Mouse (Mus musculus) layer of hippocampus, postnatal 25 days (tissue): ENCODE measurements at regions not wholly inside any gene's neighbourhood (a gene's known extent, or its start where the extent isn't known, plus 50 kb on each side); places are given as distances from the start of the nearest gene placed in this dataset.
A peak's percentile ranks its signal among the peaks of the same experiment; 100 is the strongest.

ENCODE experiments used
- DNase-seq, 2 experiments: peaks; one replicate each; pipeline ENCODE4 v3.0.0; 2022; ENCODE audit warnings: mixed read lengths in 2 of 2, low spot score in 1 of 2; ENCODE audit errors: extremely low spot score in 1 of 2

GRCm38 (mm10) chr17:52448701-52449100, 153.8 kb upstream of the Kcnh8 start:
- no peak for DNase-seq

- DNase-seq: no peak
Measured at GRCm38 (mm10) chr17:52459303-52459996, 143.1 kb upstream of the Kcnh8 start.

GRCm38 (mm10) chr17:52459997-52460387, 142.5 kb upstream of the Kcnh8 start:
- no peak for DNase-seq

- no peak for DNase-seq
Measured at GRCm38 (mm10) chr17:52461264-52461663, 141.2 kb upstream of the Kcnh8 start.

GRCm38 (mm10) chr17:52461709-52462141, 140.8 kb upstream of the Kcnh8 start:
- DNase-seq: peak; percentile 28 to 47

- no peak for DNase-seq
Measured at GRCm38 (mm10) chr17:52462361-52462760, 140.1 kb upstream of the Kcnh8 start.

- no peak for DNase-seq
Measured at GRCm38 (mm10) chr17:52468464-52468863, 134.0 kb upstream of the Kcnh8 start.

- DNase-seq: no peak
Measured at GRCm38 (mm10) chr17:52479327-52480086, 123.0 kb upstream of the Kcnh8 start.

GRCm38 (mm10) chr17:52480087-52480638, 122.3 kb upstream of the Kcnh8 start:
- no peak for DNase-seq

GRCm38 (mm10) chr17:52506760-52507159, 95.7 kb upstream of the Kcnh8 start:
- DNase-seq: no peak

GRCm38 (mm10) chr17:52530260-52530659, 72.2 kb upstream of the Kcnh8 start:
- no peak for DNase-seq
